Mouse (Mus musculus): Measurements from ENCODE around the gene Msln.
"Not testable (repeated sequence)": the region's sequence is repeated elsewhere in the genome, so short reads cannot be mapped to it uniquely, and the experiment has no call there.

The Msln gene

DNA sequence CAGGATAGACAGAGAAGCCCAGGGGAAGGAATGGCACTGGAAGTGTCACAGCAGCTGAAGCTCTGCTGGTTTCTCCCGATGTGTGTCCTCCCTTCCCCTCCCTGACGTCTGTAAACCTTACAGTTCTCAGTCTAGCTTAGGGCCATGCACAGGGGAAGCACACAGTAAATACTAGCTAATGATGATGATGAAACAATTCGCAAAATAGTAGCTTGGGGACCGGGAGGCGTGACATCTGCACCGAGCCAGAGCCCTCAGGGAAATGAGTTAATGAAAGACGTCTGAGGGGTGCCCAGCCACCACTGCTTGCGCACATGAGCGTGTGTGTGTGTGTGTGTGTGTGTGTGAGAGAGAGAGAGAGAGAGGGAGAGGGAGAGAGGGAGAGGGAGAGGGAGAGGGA, 15.2 kb upstream of the Msln start:
- no peak for DNase-seq (ENCODE audit: low spot score)

DNA sequence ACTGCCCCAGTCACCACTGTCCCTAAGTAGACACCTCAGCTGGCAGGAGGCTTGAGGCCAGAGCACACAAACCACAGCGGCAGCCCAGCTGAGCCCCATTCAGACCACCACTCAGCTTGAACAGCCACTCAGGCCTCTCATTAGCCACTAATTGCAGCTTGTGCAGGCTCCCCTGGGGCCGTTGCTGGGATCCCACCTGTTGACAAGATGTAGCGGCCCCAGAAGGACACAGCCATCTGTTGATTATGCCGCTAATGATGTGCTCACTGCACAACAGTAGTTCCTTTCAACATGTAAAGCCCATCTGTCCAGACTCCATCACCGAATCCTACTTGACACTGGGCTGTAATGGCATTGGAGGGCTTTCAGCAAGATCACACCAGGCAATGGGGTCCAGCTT, 11.7 kb upstream of the Msln start:
- no peak for DNase-seq (ENCODE audit: low spot score)

DNA sequence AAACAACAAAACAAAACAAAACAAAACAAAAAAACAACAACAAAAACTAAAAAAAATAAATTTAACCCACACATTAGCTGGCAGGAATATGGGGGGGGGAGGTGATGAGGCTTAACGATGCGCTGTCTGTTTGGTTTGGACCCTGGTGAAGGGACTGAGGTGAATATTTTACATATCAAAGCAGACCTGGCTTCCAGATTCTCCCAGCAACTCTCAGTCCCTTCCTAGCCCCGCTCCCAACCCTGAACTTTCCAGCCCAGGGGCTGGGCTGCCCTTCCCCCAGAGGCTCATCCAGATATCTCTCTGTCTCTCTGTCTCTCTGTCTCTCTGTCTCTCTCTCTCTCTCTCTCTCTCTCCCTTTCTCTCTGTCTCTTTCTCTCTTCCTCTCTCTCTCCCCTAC, 8.4 kb upstream of the Msln start:
- no peak for DNase-seq (ENCODE audit: low spot score)

DNA sequence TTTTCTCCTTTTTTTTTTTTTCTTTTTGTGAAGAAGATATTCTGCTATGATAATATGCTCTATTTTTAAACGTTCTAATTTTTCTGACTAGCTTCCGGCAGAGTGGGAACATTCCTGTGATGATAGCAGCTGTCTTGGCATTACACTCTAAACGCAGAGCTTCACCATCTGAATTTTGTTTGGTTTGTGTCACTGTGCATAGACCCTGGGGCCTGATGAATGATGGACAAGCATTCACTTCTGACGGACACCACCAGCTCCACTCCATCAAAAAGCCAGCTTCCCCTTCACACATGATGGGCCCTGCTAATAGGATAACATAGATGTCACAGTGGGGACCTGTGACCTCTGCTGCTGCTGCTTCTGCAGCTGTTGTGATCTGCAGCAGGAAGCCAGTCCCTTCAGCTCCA, 7.4 kb upstream of the Msln start:
- DNase-seq (ENCODE audit: low spot score) = no peak

DNA sequence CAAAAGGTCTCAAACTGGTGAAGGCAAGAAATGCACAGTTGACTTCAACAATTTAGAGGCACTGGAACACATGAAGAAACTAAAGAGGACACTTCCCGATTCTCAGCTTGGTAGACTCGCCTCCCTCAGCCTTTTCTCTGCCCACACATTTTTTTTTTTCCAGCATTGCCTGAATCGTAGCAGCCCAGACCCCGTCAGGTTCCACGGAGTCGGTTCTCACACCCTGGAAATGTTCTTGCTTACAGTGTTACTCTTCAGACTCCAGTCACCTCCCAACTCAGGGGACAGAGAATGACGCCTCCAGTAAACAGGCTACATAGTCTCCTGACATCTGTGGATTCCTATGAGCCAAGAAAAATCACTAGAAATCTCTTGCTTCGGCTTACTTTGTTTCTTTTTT, 6.0 kb upstream of the Msln start:
- no peak for DNase-seq (ENCODE audit: low spot score)

DNA sequence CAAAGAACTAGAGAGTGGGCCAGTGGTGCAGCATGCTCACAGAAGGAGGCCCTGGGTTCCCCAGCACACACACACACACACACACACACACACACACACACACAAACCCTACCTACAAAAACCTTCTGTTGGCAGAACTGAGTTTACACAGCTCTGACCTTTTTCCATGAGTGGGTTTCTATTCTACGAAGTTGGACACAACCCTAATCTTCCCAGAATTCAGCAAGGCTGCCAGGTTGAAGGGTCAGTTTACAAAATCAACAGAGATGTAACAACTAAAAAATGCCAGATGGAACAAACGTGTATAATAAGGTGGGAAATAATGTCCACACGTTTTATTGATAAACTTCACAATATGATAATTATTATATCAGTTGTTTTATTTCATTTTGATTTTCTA, 3.5 kb upstream of the Msln start:
- DNase-seq (ENCODE audit: low spot score) = no peak

DNA sequence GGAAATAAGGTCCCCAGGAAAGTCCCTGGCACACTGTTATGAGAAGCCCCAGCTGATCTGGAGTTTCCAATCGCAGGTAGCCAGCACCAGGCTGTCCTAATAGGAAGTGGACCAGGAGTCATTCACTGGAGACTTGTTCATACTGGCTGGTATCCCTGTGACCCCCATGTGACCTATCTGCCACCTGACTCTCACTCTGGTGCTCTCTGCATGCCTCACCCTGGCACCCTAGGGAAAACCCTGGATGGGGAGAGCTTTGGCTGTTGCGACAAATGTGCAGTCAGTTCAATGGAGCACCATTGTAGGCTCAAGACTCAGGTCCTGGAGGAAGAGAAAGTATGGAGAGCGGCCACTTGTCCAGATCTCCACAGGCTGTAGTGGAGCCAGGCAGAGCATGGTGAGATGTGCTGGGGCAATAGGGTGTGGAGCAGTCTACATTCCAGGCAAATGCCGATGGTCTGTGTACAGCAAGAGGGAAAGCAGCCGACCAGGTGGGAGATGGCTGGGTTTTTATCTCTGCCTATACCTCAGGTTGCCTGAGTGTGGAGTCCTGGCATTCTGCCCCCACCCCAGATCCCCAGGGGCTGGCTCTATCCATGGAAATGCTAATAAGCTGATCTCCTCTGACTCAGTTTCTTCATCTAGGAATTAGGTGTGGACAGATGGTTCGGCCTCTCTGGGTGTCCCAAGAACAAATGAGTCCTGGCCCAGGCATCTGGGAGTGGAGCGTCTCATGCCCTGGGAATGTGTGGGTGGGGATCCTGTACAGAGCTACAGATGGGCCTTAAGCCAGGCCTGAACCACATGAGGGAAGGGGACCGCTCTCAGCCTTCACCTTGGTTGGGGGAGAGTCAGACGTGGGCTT, 2.4 kb upstream of the Msln start:
- no peak for DNase-seq (ENCODE audit: low spot score)

DNA sequence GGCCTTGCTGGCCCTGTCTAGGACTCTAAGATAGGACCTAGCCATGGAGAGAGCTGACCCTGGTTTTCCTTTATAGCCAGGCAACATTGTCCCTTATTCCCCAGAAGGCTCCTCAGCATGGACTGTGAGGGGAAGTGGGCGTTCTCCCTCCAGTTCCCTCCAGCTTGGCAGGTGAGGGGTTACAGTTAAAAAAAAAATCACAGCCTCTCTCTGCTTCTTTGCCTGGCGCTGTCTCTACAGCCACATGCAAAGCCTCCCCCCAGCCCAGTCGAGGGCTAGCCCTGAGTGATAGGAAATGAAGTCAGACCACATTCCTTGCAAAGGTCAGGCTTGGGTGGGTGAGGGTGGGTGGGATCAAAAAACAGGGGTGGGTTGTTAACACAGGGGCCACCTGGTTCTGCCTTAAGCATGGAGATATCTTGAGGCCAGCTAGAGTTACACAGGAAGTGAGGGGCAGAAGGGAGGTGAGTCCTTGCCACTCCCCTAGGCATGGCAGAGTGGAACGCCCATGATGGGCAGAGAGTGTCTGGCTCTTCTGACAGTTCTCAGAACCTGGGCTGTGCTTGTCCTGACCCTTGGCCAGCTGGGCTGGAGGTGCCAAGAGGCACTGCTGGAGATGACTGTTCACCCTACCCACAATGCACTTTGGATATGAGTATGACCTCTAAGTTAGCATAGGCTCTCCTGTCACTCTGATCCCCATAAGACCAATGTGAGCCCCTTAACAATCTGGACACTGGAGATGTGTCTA, 1.6 kb upstream of the Msln start:
- DNase-seq (ENCODE audit: low spot score) = no peak

DNA sequence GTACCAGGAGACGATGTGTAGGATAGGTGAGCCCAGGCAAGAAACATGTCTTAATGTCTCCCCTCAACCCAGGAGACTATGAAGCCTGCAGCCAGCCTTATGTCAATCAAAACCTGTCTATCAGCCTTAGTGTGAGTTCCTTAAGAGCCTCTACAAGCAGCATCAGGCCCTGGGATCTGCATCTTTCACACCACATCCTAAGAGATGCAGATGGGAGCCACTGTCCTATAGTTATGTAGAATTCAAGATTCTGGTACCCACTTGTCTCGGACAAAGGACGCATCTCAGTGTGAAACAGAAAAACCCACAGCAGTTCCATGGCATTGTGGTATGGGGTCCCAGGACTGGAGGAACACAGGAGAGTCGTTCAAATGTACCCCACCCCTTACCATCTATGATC, 908 bp upstream of the Msln start:
- no peak for DNase-seq (ENCODE audit: low spot score)

DNA sequence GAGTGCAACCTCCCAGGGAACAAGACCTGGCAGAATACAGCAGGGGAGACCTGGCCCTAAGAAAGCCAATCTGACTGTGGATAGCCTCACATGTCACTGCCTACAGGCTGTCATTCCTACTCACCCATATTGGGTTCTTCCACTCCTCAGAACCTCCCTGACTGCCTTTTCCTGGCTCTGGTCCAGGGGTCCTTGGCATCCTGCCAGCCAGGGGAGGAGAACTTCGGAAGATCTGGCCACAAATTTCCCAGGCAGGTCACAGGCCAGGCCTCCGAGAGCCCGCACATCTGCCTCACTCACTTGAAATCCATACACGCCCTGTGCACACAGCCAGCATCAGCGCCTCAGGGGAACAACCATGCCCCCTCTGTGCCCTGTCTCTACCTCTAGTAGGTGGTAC, 2.7 kb downstream of the Msln start:
- no peak for DNase-seq (ENCODE audit: low spot score)

DNA sequence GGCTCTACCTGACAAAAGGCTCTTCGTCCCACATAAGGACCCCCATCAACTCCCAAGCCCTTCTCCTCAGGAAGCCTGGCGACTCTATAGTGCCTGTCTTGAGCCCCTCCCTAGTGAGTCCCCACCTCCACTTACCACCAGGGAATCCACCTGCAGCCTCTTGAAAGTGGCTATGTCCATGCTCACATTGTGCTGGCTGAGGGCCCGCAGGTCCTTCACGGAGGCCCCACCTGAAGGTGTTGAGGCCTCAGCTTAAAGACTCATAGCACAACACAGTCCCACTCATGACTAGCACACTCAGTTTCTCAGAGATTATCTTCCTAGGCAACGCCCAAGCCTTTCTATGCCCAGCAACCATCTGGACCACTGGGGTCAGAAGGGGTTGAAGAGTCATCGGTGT, 4.9 kb downstream of the Msln start:
- DNase-seq (ENCODE audit: low spot score) = no peak

DNA sequence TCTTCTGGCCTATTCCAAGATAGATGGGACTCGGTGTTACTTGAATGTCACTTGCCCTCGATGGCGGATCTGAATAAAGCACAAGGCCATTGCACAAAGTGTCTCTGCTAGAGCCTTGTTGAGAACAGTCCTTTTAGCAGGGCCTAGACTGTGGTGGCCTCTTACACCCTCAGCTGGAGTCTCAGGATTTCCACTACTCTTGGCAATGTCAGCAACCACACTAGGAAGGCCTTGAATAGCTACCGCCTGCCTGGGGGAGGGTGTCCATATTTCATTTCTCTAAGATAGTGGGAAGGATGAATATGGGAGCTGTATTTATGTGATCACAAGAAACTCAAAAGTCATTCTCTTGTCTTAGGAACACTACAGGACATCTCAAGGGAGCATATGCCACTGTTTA, 5.9 kb downstream of the Msln start:
- no peak for DNase-seq (ENCODE audit: low spot score)

DNA sequence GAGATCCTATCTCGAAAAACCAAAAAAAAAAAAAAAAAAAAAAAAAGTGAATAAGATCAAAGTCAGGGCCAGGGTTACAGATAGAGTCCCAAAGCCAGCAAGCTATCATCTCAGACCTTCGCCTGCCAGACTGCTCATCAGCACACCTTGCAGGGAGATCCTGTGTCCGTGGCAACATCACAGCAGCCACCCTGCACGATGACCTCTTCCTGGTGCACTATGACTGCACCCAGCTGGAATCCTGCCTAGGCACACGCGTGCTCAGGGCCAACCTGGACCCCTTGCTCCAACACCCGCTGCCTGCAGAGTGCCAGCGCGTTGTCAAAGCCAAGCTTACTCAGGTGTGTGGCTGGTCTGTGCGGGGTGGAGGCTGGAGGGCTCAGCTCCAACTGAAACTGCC, 9.9 kb downstream of the Msln start:
- no peak for DNase-seq (ENCODE audit: low spot score)

DNA sequence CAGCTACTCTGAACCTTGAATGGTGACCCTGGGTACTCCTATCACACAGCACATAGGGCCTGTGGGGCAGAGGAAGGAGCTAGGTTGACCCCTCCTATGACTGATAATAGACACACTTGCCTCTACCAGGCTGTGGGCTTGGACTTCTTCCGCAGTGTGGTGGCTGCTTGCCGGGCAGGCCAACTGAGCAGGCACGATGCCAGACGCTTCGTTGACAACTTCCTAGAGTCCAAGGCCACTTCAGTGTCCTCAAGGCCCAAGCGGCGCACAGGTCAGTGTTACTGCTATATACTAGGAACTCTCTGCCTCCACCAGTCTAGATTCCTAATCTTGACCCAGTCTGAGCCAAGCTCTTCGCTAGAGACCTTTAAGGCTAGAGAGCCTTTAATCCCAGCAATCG, 10.3 kb downstream of the Msln start:
- DNase-seq (ENCODE audit: low spot score) = no peak

DNA sequence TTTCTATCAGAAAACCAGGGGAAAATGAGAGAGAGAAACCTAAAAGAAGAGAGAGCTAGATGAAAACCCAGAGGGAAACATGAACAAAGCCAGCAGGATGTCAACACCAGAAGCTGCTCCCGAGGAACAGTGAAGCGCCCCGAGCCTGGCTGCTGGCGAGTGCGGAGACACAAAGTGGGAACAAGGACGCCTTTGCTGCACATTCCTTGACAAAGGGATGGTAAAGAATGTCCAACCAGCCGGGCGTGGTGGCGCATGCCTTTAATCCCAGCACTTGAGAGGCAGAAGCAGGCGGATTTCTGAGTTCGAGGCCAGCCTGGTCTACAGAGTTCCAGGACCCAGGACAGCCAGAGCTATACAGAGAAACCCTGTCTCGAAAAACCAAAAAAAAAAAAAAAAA, 12.7 kb downstream of the Msln start:
- not testable (repeated sequence) for DNase-seq (ENCODE audit: low spot score)

DNA sequence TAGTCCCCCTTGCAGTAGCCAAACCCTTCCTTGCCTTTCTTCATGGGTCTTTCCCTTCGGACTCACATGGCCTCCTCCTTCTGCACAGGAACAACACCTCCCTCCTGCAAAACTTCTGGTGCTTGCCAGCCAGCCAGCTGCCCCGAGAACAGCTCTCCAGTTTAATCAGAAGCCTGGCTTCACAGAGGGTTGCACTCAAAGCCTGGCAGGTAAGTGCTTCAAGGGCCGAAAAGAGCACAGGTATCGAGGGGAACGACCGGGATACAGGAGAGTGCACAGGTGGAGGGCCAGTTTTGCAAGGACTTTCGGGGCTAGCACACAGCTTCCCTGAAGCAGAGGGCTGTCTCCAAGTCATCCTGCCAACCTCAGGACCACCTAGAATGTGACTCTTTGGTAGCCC, 15.3 kb downstream of the Msln start:
- DNase-seq (ENCODE audit: low spot score) = no peak

DNA sequence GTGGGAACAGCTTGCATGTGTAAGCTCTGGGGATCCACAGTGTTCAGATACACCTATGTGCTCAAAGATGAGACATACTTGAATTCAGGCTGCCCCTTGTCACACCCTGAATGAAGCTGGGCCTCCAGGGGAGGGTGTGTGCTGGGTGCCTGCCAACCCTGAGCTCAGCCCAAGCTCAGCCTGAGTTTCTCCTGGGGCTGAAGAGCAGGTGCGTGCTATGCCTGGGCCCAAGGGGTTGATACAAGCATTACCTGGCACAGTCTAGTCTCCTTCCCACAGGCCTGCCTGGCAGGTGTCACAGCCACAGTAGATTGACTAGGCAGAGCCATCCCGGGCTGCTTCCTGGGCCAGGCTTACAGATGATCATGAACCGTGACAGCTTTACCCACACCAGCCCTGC, 18.4 kb downstream of the Msln start, which contains the start of gene Mslnl:
Mslnl (plus strand) TSS at position 298 of the 400 bp plus-strand sequence.
- no peak for DNase-seq (ENCODE audit: low spot score)

DNA sequence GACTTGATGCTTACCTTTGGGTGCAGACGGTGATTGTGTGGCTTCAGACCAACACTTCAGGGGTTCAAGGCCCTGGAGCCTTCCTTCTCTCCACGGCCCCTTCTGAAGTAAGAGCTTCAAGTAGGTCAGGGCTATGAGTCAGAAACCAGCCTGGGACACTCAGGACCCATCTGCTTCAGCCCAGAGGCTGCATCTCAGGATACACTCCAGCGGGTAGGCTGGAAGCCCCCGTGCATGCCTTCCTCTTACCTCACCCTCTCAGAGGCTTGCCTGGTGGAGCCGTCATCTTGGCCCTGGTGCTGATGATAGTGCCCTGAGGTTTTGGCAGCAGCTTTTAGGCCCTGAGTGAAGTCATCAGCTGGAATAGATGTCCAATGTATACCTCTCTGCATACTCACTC, 18.9 kb downstream of the Msln start:
- DNase-seq (ENCODE audit: low spot score) = no peak

DNA sequence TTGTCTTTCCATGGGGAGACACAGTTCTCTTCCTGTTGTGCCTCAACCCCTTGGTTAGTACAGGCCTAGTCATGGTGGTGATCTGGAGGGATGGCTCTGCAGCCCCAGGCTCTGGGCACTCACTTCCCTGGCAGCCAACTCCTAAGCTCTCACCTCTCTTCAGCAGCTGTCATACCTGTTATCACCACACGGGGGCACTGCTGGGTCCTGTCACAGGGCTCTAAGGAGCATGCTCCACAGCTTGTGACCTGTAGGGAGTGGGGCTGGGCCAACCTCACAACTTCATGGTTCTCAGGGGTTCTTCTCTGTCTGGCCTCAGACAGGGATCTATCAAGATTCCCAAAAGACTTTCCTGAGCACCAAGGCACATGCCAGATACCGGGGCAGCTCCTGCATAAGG, 22.1 kb downstream of the Msln start:
- peak; percentile 50 for DNase-seq (ENCODE audit: low spot score)

DNA sequence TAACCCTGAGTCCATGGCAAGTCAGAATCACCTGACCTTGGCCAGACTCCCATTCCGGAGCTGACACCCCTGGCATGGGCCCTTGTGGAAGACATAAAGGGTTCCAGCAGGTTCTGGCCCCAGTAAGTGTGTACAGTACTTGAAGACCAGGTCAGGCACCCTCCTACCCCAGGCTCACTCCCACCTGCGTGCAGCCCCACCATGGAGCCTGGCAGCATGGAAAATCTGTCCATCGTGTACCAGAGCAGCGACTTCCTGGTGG, 26.2 kb downstream of the Msln start:
- no peak for DNase-seq (ENCODE audit: low spot score)

DNA sequence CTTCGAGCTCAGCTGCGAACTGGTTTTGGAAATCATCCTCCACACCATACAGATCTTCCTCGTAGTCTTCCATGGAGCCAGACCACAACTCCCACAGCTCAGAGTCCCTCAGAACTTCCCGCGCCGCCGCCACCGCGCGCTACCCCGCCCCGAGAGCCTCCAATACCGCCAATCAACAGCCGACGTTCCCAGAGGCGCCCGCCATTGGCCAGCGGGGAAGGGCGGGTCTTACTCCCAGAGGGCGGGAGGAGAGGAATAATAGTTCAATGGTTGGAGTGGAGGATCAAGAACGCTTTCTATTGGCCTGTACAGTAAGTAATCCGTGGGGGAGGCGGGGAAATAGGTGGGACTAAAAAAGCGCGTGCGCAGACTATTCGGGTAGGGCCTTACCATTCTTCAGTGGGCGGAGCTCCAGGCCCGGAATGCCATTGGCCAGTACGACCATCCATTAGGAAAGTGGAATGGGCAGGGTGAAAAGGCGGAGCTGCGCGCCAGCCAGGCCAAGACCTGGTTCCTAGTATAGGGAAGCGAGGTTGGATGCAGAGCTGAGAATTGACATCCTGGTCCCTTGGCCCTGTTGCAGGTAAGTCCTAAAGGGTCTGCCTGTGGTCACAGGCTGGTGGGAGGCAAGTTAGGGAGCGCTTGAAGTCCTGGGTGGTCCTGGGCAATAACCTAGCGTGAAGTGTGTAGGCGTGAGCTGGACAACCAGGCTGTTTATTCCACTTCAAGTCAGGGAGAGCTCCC, 26.7 kb downstream of the Msln start, which contains the start of the genes Chtf18 and Rpusd1:
Chtf18 (minus strand) TSS at position 155 of the 744 bp plus-strand sequence.
Rpusd1 (plus strand) TSS at position 406 of the 744 bp plus-strand sequence.
- peak; percentile 99 for DNase-seq (ENCODE audit: low spot score)

DNA sequence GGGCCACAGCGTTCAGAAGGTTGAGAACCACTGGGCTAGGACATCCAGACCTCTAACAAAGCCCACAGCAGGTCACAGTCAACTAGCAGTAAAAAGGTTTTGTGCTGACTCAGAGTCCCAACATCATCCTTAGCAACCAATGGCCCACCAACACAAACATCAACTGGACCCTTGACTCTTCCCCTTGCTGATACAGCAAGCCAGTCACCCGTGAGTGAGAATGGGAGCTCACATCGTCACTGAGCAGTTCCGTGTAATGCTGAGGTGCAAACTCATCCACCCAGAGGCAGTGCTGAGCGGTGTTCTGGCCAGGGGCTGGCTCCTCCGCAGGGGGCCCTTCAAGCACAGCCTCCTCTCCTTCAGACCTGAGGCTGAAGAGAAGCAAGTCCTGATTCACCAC, 28.9 kb downstream of the Msln start:
- no peak for DNase-seq (ENCODE audit: low spot score)

DNA sequence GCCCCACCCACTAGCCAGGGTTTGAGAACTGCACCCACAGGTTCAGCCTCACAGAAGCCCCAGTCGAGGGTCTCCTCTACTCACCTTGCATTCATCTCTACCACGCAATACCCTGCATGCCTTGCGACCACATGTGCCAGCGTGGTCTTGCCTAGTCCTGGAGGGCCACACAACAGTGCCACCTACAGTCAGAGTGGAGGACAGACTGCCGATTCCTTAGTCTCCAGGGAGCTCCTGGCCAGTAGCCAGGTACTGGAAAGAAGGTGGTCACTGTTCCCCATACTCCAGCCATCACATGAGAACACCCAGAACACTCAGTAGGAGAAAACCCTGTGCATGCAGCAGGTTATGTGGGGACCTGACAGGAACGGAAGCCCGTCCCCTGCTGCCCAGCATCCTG, 30.3 kb downstream of the Msln start:
- DNase-seq (ENCODE audit: low spot score) = no peak
